Mouse (Mus musculus): Measurements from ENCODE around the gene Nsd1. TPM values are rescaled to one million over a fixed set of nuclear protein-coding genes. Genes with fewer than 3 reads are reported as not detected.

Gene Nsd1
- polyA plus RNA-seq, 1 experiment from 2014 or later = 83.4 TPM

GRCm38 (mm10) chr13:55296760-55297159 lies 87.2 kb downstream of the Nsd1 start:
- no peak overlapping the region for H3K4me2 ChIP-seq
- WGBS = 93% methylated on average over 1 of the region's 1 CpGs
- no peak overlapping the region for H3K4me3 ChIP-seq (replicated peaks)
- no peaks in the 10 kb centered on the region for H3K4me1 ChIP-seq
- no peaks in the 10 kb centered on the region for H3K27me3 ChIP-seq
- H3K9me3 ChIP-seq = no peaks in the 10 kb centered on the region
- ATAC-seq (ENCODE audit: low FRiP score) = no peak
- H3K27ac ChIP-seq = no peak overlapping the region
- H3K9ac ChIP-seq = no peak overlapping the region
- peaks cover 82% of the 10 kb centered on the region for H3K36me3 ChIP-seq (replicated peaks)

GRCm38 (mm10) chr13:55300913-55301312 lies 91.3 kb downstream of the Nsd1 start:
- Histone ChIP-seq H3K36me3 (replicated peaks) (peaks cover 81% of the 10 kb centered on the region), H3K27me3 (no peaks in the 10 kb centered on the region), H3K4me3 (replicated peaks) (no peak overlapping the region), H3K9me3 (no peaks in the 10 kb centered on the region), H3K4me2 (no peak overlapping the region), H3K4me1 (no peaks in the 10 kb centered on the region), H3K9ac (no peak overlapping the region), H3K27ac (no peak overlapping the region)
- ATAC-seq (ENCODE audit: low FRiP score) = no peak
- 89% methylated on average over 5 of the region's 5 CpGs for WGBS

- ATAC-seq (ENCODE audit: low FRiP score) = no peak
- Histone ChIP-seq H3K9ac (no peak overlapping the region), H3K4me1 (no peaks in the 10 kb centered on the region), H3K27me3 (no peaks in the 10 kb centered on the region), H3K9me3 (no peaks in the 10 kb centered on the region), H3K4me2 (no peak overlapping the region), H3K36me3 (replicated peaks) (peaks cover 83% of the 10 kb centered on the region), H3K4me3 (replicated peaks) (no peak overlapping the region), H3K27ac (no peak overlapping the region)
- WGBS = 90% methylated on average over 8 of the region's 8 CpGs
These were observed 102.5 kb downstream of the Nsd1 start for GRCm38 (mm10) chr13:55312028-55312630.

- Histone ChIP-seq H3K36me3 (replicated peaks) (peaks cover 82% of the 10 kb centered on the region), H3K27me3 (no peaks in the 10 kb centered on the region), H3K9ac (no peak overlapping the region), H3K4me1 (no peaks in the 10 kb centered on the region), H3K4me3 (replicated peaks) (no peak overlapping the region), H3K9me3 (no peaks in the 10 kb centered on the region), H3K4me2 (no peak overlapping the region), H3K27ac (no peak overlapping the region)
- ATAC-seq (ENCODE audit: low FRiP score) = no peak
- WGBS = 90% methylated on average over 9 of the region's 9 CpGs
These were observed 103.5 kb downstream of the Nsd1 start for GRCm38 (mm10) chr13:55313051-55313450.

GRCm38 (mm10) chr13:55314891-55315412 lies 105.4 kb downstream of the Nsd1 start:
- H3K27ac ChIP-seq = no peak overlapping the region
- H3K27me3 ChIP-seq = no peaks in the 10 kb centered on the region
- WGBS = 90% methylated on average over 2 of the region's 2 CpGs

GRCm38 (mm10) chr13:55318351-55318750 lies 108.8 kb downstream of the Nsd1 start:
- Histone ChIP-seq H3K4me3 (replicated peaks) (no peak overlapping the region), H3K36me3 (replicated peaks) (peaks cover 66% of the 10 kb centered on the region), H3K4me1 (peaks cover 25% of the 10 kb centered on the region), H3K9ac (no peak overlapping the region), H3K27ac (no peak overlapping the region), H3K27me3 (no peaks in the 10 kb centered on the region), H3K4me2 (no peak overlapping the region), H3K9me3 (no peaks in the 10 kb centered on the region)
- WGBS = 75% methylated on average over 3 of the region's 3 CpGs
- ATAC-seq (ENCODE audit: low FRiP score) = no peak

More at GRCm38 (mm10) chr13:55314891-55315412, 105.4 kb downstream of the Nsd1 start:
- ATAC-seq (ENCODE audit: low FRiP score) = no peak
- Histone ChIP-seq H3K9me3 (no peaks in the 10 kb centered on the region), H3K4me1 (no peaks in the 10 kb centered on the region), H3K4me3 (replicated peaks) (no peak overlapping the region), H3K4me2 (no peak overlapping the region), H3K9ac (no peak overlapping the region), H3K36me3 (replicated peaks) (peaks cover 91% of the 10 kb centered on the region)

GRCm38 (mm10) chr13:55319931-55320533 lies 110.5 kb downstream of the Nsd1 start, which contains the start of gene Prelid1:
TSS of gene Prelid1 (plus strand) at chr13:55320500.
- peak within 1 kb of the TSS; percentile 90 for H3K4me3 ChIP-seq (replicated peaks)
- peaks cover 63% of the 10 kb centered on the region for H3K36me3 ChIP-seq (replicated peaks)
- H3K27me3 ChIP-seq = no peaks in the 10 kb centered on the region
- H3K9me3 ChIP-seq = no peaks in the 10 kb centered on the region
- peak within 1 kb of the TSS; percentile 95 for H3K9ac ChIP-seq
- H3K4me1 ChIP-seq = peaks cover 32% of the 10 kb centered on the region
- peak within 1 kb of the TSS; percentile 82; the same call in 1 of the 2 replicates for H3K27ac ChIP-seq
- no peak for ATAC-seq (ENCODE audit: low FRiP score)
- WGBS = 86% methylated on average over 4 of the region's 4 CpGs
- peak within 1 kb of the TSS; percentile 98 for H3K4me2 ChIP-seq

- H3K9me3 ChIP-seq = no peaks in the 10 kb centered on the region
- peak within 1 kb of the TSS; percentile 95 for H3K9ac ChIP-seq
- H3K27me3 ChIP-seq = no peaks in the 10 kb centered on the region
- ATAC-seq (ENCODE audit: low FRiP score) = peak; percentile 93
- peaks cover 67% of the 10 kb centered on the region for H3K36me3 ChIP-seq (replicated peaks)
- under 1% methylated on average over 73 of the region's 73 CpGs for WGBS
- peak within 1 kb of the TSS; percentile 98 for H3K4me2 ChIP-seq
- peak within 1 kb of the TSS; percentile 82 for H3K27ac ChIP-seq
- H3K4me3 ChIP-seq (replicated peaks) = peak within 1 kb of the TSS; percentile 90
- H3K4me1 ChIP-seq = peaks cover 32% of the 10 kb centered on the region
These were observed 112.0 kb downstream of the Nsd1 start, which contains the start of gene Rab24 for GRCm38 (mm10) chr13:55321434-55322129. TSS of gene Rab24 (minus strand) at chr13:55321946.

- peaks cover 36% of the 10 kb centered on the region for H3K4me1 ChIP-seq
- peak overlapping the region; percentile 98 for H3K4me2 ChIP-seq
- no peaks in the 10 kb centered on the region for H3K9me3 ChIP-seq
- H3K27ac ChIP-seq = peak overlapping the region; percentile 82
- 1% methylated on average over 31 of the region's 31 CpGs for WGBS
- peaks cover 68% of the 10 kb centered on the region for H3K36me3 ChIP-seq (replicated peaks)
- H3K4me3 ChIP-seq (replicated peaks) = peak overlapping the region; percentile 90
- peak overlapping the region; percentile 95 for H3K9ac ChIP-seq
- no peaks in the 10 kb centered on the region for H3K27me3 ChIP-seq
- ATAC-seq (ENCODE audit: low FRiP score) = no peak
These were observed 112.7 kb downstream of the Nsd1 start for GRCm38 (mm10) chr13:55322130-55322825.

GRCm38 (mm10) chr13:55325596-55325995 lies 116.0 kb downstream of the Nsd1 start:
- Histone ChIP-seq H3K36me3 (replicated peaks) (peaks cover 37% of the 10 kb centered on the region), H3K27me3 (no peaks in the 10 kb centered on the region), H3K4me2 (no peak overlapping the region), H3K4me3 (replicated peaks) (no peak overlapping the region), H3K9ac (no peak overlapping the region), H3K9me3 (no peaks in the 10 kb centered on the region), H3K27ac (no peak overlapping the region), H3K4me1 (peaks cover 58% of the 10 kb centered on the region)
- no peak for ATAC-seq (ENCODE audit: low FRiP score)
- 80% methylated on average over 11 of the region's 11 CpGs for WGBS

- Histone ChIP-seq H3K27me3 (no peaks in the 10 kb centered on the region), H3K9me3 (no peaks in the 10 kb centered on the region), H3K36me3 (replicated peaks) (peaks cover 37% of the 10 kb centered on the region), H3K4me2 (peak overlapping the region; percentile 82; the same call in 1 of the 2 replicates), H3K4me3 (replicated peaks) (no peak overlapping the region), H3K4me1 (peaks cover 55% of the 10 kb centered on the region), H3K27ac (peak overlapping the region; percentile 56; the same call in 1 of the 2 replicates), H3K9ac (no peak overlapping the region)
- 75% methylated on average over 4 of the region's 4 CpGs for WGBS
- no peak for ATAC-seq (ENCODE audit: low FRiP score)
These were observed 117.6 kb downstream of the Nsd1 start for GRCm38 (mm10) chr13:55327169-55327568.

GRCm38 (mm10) chr13:55327633-55328032 lies 118.1 kb downstream of the Nsd1 start:
- 36% methylated on average over 8 of the region's 8 CpGs for WGBS
- no peaks in the 10 kb centered on the region for H3K27me3 ChIP-seq
- H3K4me1 ChIP-seq = peaks cover 52% of the 10 kb centered on the region
- peaks cover 37% of the 10 kb centered on the region for H3K36me3 ChIP-seq (replicated peaks)
- H3K27ac ChIP-seq = peak overlapping the region; percentile 56; the same call in 1 of the 2 replicates
- peak overlapping the region; percentile 82 for H3K4me2 ChIP-seq
- H3K9me3 ChIP-seq = no peaks in the 10 kb centered on the region
- ATAC-seq (ENCODE audit: low FRiP score) = peak; percentile 20; the same call in 1 of the 2 replicates
- no peak overlapping the region for H3K9ac ChIP-seq
- peak overlapping the region; percentile 74 for H3K4me3 ChIP-seq (replicated peaks)
